Mouse (Mus musculus): ENCODE measurements around the gene Ppm1h. TPM values are rescaled to one million over a fixed set of nuclear protein-coding genes. Genes with fewer than 3 reads are reported as not detected.

Ppm1h gene
- total and polyA plus RNA-seq, 3 experiments, result 6.9 to 14.9 TPM; not detected in 1

DNA sequence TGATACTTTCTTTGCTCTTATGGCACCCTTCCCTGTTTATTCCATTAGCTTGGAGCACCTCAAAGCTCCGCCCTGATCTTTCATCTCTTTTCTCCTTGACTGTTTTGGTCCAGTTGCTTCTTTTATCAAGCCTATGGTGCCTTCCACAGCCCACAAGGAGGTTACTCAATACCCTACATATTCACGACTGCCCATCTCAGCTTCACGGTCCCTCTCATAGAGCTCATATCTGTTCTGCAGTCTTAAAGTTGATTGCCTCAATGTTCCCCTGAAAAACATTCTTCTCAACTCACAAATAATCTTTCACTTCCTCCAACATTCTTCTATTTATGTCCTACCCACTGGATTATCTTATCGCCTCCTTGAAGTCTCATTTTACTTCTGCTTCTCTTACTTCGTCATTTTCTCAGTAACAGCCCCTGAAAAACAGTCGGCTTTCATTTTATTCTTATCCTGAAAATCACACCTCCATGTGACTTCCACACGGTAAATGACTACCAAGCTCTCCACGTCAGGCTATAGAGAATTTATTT lies 37.2 kb upstream of the Ppm1h start:
- TF ChIP-seq BHLHE40 (IDR thresholded peaks at IDR 0.05; ENCODE audit: borderline replicate concordance, low read depth, low read length) (no peak), RAD21 (IDR thresholded peaks at IDR 0.05; ENCODE audit: low read depth, low read length) (no peak), NELFE (IDR thresholded peaks at IDR 0.05; ENCODE audit: low read depth, low read length) (no peak), POLR2AphosphoS2 (IDR thresholded peaks at IDR 0.05; ENCODE audit: low read length) (no peak), MEF2A (IDR thresholded peaks at IDR 0.05; ENCODE audit: extremely low read depth, insufficient replicate concordance, low read depth, low read length, poor library complexity, severe bottlenecking) (0 out of 2 replicates have a peak, but pooled peaks have one; percentile 41), POLR2AphosphoS5 (IDR thresholded peaks at IDR 0.05; ENCODE audit: borderline replicate concordance, low read depth, low read length) (no peak), USF1 (IDR thresholded peaks at IDR 0.05; ENCODE audit: low read depth, low read length) (peak; percentile 32; the same call in 1 of the 2 replicates), ELF1 (IDR thresholded peaks at IDR 0.05; ENCODE audit: low read depth, low read length) (no peak), TAL1 (IDR thresholded peaks at IDR 0.05; ENCODE audit: low read length) (no peak), TCF12 (IDR thresholded peaks at IDR 0.05; ENCODE audit: low read depth, low read length) (no peak), EP300 (IDR thresholded peaks at IDR 0.05; ENCODE audit: low read depth in 1 of 2, low read length in 2 of 2) (peak; percentile 30 to 50; a peak in 2 of 4 replicates), SIN3A (IDR thresholded peaks at IDR 0.05; ENCODE audit: low read length) (no peak), MAFK (IDR thresholded peaks at IDR 0.05; ENCODE audit: borderline replicate concordance, low read depth, low read length) (no peak), KAT2A (conservative IDR thresholded peaks at IDR 0.05; ENCODE audit: low read depth, low read length) (no peak), ETS1 (IDR thresholded peaks at IDR 0.05; ENCODE audit: low read depth, low read length) (0 out of 2 replicates have a peak, but pooled peaks have one; percentile 21), JUND (IDR thresholded peaks at IDR 0.05; ENCODE audit: low read depth, low read length) (no peak)
- DNase-seq (ENCODE audit: low read depth, low spot score), result peak; percentile 23
- H3K9ac ChIP-seq (ENCODE audit: control insufficient read depth, low read depth, low read length, poor library complexity, severe bottlenecking), result no peak overlapping the region
- H3K27ac ChIP-seq (ENCODE audit: control insufficient read depth, low read depth, low read length), result no peak overlapping the region
- H3K4me3 ChIP-seq (ENCODE audit: control insufficient read depth in 1 of 2, insufficient read depth in 1 of 2, low read depth in 2 of 2, low read length in 2 of 2), result no peak overlapping the region
- no peaks in the 10 kb centered on the region for H3K4me1 ChIP-seq (ENCODE audit: control insufficient read depth in 1 of 2, insufficient read depth in 2 of 2, low read length in 2 of 2)
- H3K36me3 ChIP-seq (ENCODE audit: control insufficient read depth in 1 of 2, insufficient read depth in 2 of 2, low read length in 2 of 2), result no peaks in the 10 kb centered on the region
- H3K79me2 ChIP-seq (ENCODE audit: control insufficient read depth, insufficient read depth, low read length, poor library complexity), result no peaks in the 10 kb centered on the region
- H3K27me3 ChIP-seq (ENCODE audit: control insufficient read depth in 1 of 2, insufficient read depth in 2 of 2, low read length in 2 of 2), result no peaks in the 10 kb centered on the region
- no peaks in the 10 kb centered on the region for H3K9me3 ChIP-seq (replicated peaks; ENCODE audit: insufficient read depth, low read length)

DNA sequence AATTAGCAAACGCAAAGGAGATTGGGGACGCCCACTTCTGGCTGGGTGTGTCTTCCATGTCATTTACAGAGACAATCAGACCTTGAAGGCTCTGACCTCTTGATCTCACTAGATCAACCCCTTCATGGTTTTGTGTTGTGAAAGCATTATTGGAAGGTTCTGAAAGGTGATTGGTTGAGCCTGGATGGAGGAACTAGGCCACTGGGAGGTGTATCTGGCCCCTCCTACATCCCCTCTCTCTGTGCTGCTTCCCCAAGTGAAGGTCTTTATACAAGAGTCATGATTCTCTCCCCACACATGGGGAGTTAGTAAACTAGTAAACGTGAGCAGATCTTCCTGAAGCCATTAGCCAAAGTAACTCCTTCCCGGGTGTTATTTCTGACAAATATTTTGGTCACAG lies 36.4 kb upstream of the Ppm1h start:
- Histone ChIP-seq H3K4me3 (ENCODE audit: control insufficient read depth in 1 of 2, insufficient read depth in 1 of 2, low read depth in 2 of 2, low read length in 2 of 2) (no peak overlapping the region), H3K9me3 (replicated peaks; ENCODE audit: insufficient read depth, low read length) (no peaks in the 10 kb centered on the region), H3K27ac (ENCODE audit: control insufficient read depth, low read depth, low read length) (no peak overlapping the region), H3K36me3 (ENCODE audit: control insufficient read depth in 1 of 2, insufficient read depth in 2 of 2, low read length in 2 of 2) (no peaks in the 10 kb centered on the region), H3K9ac (ENCODE audit: control insufficient read depth, low read depth, low read length, poor library complexity, severe bottlenecking) (no peak overlapping the region), H3K27me3 (ENCODE audit: control insufficient read depth in 1 of 2, insufficient read depth in 2 of 2, low read length in 2 of 2) (no peaks in the 10 kb centered on the region), H3K79me2 (ENCODE audit: control insufficient read depth, insufficient read depth, low read length, poor library complexity) (no peaks in the 10 kb centered on the region), H3K4me1 (ENCODE audit: control insufficient read depth in 1 of 2, insufficient read depth in 2 of 2, low read length in 2 of 2) (no peaks in the 10 kb centered on the region)
- no peak for DNase-seq (ENCODE audit: low read depth, low spot score)
- no peak for TF ChIP-seq RCOR1 (IDR thresholded peaks at IDR 0.05; ENCODE audit: low read depth, low read length)
- TF ChIP-seq POLR2AphosphoS2 (IDR thresholded peaks at IDR 0.05; ENCODE audit: low read length), result no peak
- no peak for TF ChIP-seq EP300 (IDR thresholded peaks at IDR 0.05; ENCODE audit: low read depth in 1 of 2, low read length in 2 of 2)
- TF ChIP-seq ELF1 (IDR thresholded peaks at IDR 0.05; ENCODE audit: low read depth, low read length), result no peak
- no peak for TF ChIP-seq ZMIZ1 (IDR thresholded peaks at IDR 0.05; ENCODE audit: low read depth, low read length)
- TF ChIP-seq MAX (IDR thresholded peaks at IDR 0.05; ENCODE audit: low read length), result no peak
- no peak for TF ChIP-seq TBP (IDR thresholded peaks at IDR 0.05; ENCODE audit: low read depth, low read length)
- TF ChIP-seq BHLHE40 (IDR thresholded peaks at IDR 0.05; ENCODE audit: borderline replicate concordance, low read depth, low read length), result no peak
- TF ChIP-seq MYC (IDR thresholded peaks at IDR 0.05; ENCODE audit: low read depth, low read length), result no peak
- no peak for TF ChIP-seq POLR2A (IDR thresholded peaks at IDR 0.05; ENCODE audit: control insufficient read depth in 1 of 2, insufficient read depth in 1 of 2, low read depth in 1 of 2, low read length in 2 of 2, poor library complexity in 1 of 2)
- TF ChIP-seq ZC3H11A (IDR thresholded peaks at IDR 0.05; ENCODE audit: low read depth, low read length), result no peak
- no peak for TF ChIP-seq GATA1 (IDR thresholded peaks at IDR 0.05; ENCODE audit: low read depth, low read length)
- no peak for TF ChIP-seq KAT2A (conservative IDR thresholded peaks at IDR 0.05; ENCODE audit: low read depth, low read length)
- no peak for TF ChIP-seq JUND (IDR thresholded peaks at IDR 0.05; ENCODE audit: low read depth, low read length)
- TF ChIP-seq CHD2 (IDR thresholded peaks at IDR 0.05; ENCODE audit: low read length), result no peak
- no peak for TF ChIP-seq MAFK (IDR thresholded peaks at IDR 0.05; ENCODE audit: borderline replicate concordance, low read depth, low read length)
- TF ChIP-seq POLR2AphosphoS5 (IDR thresholded peaks at IDR 0.05; ENCODE audit: borderline replicate concordance, low read depth, low read length), result no peak
- no peak for TF ChIP-seq RAD21 (IDR thresholded peaks at IDR 0.05; ENCODE audit: low read depth, low read length)
- no peak for TF ChIP-seq ETS1 (IDR thresholded peaks at IDR 0.05; ENCODE audit: low read depth, low read length)
- TF ChIP-seq ZKSCAN1 (IDR thresholded peaks at IDR 0.05; ENCODE audit: low read depth, low read length), result no peak
